Mouse (Mus musculus): ENCODE measurements around the gene Kdm8. TPM values are rescaled to one million over a fixed set of nuclear protein-coding genes. Genes with fewer than 3 reads are reported as not detected.

The Kdm8 gene
- polyA plus RNA-seq, 1 experiment from 2014 or later = 7.7 TPM

GRCm38 (mm10) chr7:125484791-125485190 lies 40.3 kb downstream of the Kdm8 start:
- peaks cover 21% of the 10 kb centered on the region for H3K36me3 ChIP-seq (ENCODE audit: insufficient read depth, low read length)
- TF ChIP-seq CTCF (IDR thresholded peaks at IDR 0.05; ENCODE audit: low read depth) = no peak
- WGBS = 93% methylated on average over 7 of the region's 7 CpGs
- H3K4me2 ChIP-seq (ENCODE audit: low read length) = no peak overlapping the region
- no peak overlapping the region for H3K9ac ChIP-seq (ENCODE audit: low read depth, low read length)
- DNase-seq (ENCODE audit: low spot score) (no peak), ATAC-seq (replicated peaks; ENCODE audit: low FRiP score, low read depth) (no peak)
- no peaks in the 10 kb centered on the region for H3K4me1 ChIP-seq (replicated peaks; ENCODE audit: insufficient read depth, low read length)
- no peaks in the 10 kb centered on the region for H3K9me3 ChIP-seq (replicated peaks; ENCODE audit: low read length)
- H3K27me3 ChIP-seq (ENCODE audit: insufficient read depth, low read length) = no peaks in the 10 kb centered on the region
- H3K4me3 ChIP-seq (replicated peaks; ENCODE audit: low read depth, low read length) = no peak overlapping the region
- H3K27ac ChIP-seq = no peak overlapping the region

DNA sequence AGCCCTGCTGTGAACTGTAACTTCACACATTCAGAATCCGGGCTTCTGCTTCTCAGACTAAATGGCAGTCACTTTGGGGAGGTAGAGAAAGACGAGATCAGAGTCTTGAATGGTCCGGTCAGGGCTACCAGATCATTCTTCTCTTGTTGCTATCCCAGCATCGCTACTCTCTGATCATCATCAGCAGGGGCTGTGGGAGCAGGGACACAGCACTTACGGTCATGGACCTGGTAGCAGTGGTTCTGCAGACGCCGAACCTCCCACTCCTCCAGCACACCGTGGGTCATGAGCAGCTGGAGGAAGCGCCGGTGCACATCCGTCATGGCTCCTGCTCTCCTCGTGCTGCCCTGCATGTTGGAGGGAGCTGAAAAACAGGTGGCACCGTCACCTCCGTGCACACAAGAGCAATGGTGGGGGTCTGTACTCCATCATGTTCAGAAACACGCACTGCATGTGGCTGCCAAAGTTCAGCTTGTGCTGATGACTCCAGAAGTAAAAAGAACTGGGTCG lies 41.7 kb downstream of the Kdm8 start:
- peaks cover 21% of the 10 kb centered on the region for H3K36me3 ChIP-seq (ENCODE audit: insufficient read depth, low read length)
- 72% methylated on average over 16 of the region's 16 CpGs for WGBS
- H3K27me3 ChIP-seq (ENCODE audit: insufficient read depth, low read length) = no peaks in the 10 kb centered on the region
- no peak overlapping the region for H3K4me3 ChIP-seq (replicated peaks; ENCODE audit: low read depth, low read length)
- H3K4me1 ChIP-seq (replicated peaks; ENCODE audit: insufficient read depth, low read length) = peaks cover 4% of the 10 kb centered on the region; the same call in 1 of the 2 replicates
- H3K9me3 ChIP-seq (replicated peaks; ENCODE audit: low read length) = no peaks in the 10 kb centered on the region
- no peak overlapping the region for H3K27ac ChIP-seq
- no peak for TF ChIP-seq CTCF (IDR thresholded peaks at IDR 0.05; ENCODE audit: low read depth)
- no peak overlapping the region for H3K9ac ChIP-seq (ENCODE audit: low read depth, low read length)
- DNase-seq (ENCODE audit: low spot score) = no peak
- no peak overlapping the region for H3K4me2 ChIP-seq (ENCODE audit: low read length)
- no peak for ATAC-seq (replicated peaks; ENCODE audit: low FRiP score, low read depth)

DNA sequence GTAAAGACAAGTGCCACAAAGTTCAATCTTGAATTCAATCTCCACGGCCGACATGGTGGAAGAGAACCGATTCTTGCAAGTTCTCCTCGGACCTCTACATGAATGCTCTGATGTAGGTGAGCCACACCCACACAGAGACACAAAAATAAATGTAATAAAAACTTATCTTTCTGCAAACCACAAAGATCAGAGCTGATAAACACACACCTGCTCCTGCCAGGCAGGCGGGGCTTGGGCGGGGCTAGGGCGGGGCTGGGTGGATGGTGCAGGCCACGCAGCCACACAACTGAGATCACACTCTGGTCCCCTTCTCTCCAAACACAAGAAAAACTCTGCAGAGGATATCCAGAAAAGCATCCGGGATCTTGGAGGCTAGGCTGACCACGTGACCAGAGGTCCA lies 42.6 kb downstream of the Kdm8 start:
- Histone ChIP-seq H3K27me3 (ENCODE audit: insufficient read depth, low read length) (no peaks in the 10 kb centered on the region), H3K4me1 (replicated peaks; ENCODE audit: insufficient read depth, low read length) (peaks cover 6% of the 10 kb centered on the region; the same call in 1 of the 2 replicates), H3K4me3 (replicated peaks; ENCODE audit: low read depth, low read length) (no peak overlapping the region), H3K36me3 (ENCODE audit: insufficient read depth, low read length) (peaks cover 21% of the 10 kb centered on the region), H3K9me3 (replicated peaks; ENCODE audit: low read length) (no peaks in the 10 kb centered on the region), H3K4me2 (ENCODE audit: low read length) (no peak overlapping the region), H3K9ac (ENCODE audit: low read depth, low read length) (no peak overlapping the region), H3K27ac (no peak overlapping the region)
- no peak for TF ChIP-seq CTCF (IDR thresholded peaks at IDR 0.05; ENCODE audit: low read depth)
- ATAC-seq (replicated peaks; ENCODE audit: low FRiP score, low read depth) (no peak), DNase-seq (ENCODE audit: low spot score) (no peak)
- 90% methylated on average over 10 of the region's 10 CpGs for WGBS

DNA sequence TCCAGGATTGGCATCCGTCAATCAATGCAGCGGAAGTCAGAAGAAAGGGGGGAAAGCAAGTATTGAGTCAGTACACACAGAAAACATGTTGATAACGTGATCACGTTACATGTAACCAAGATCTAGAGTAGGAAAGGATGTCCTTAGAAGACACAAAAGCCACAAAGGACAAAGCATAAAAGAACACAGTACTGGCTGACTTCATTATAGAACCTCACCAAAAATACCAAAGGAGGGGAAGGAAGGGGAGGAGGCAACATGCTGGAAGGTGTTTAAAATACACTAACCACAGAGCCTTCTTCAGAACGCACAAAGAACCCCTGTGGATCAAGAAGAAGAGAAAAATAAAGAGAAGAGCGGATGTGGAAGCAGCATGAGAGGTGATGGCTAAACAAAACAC lies 44.2 kb downstream of the Kdm8 start:
- WGBS = 90% methylated on average over 6 of the region's 6 CpGs
- H3K9ac ChIP-seq (ENCODE audit: low read depth, low read length) = no peak overlapping the region
- DNase-seq (ENCODE audit: low spot score) (no peak), ATAC-seq (replicated peaks; ENCODE audit: low FRiP score, low read depth) (no peak)
- no peak overlapping the region for H3K27ac ChIP-seq
- H3K27me3 ChIP-seq (ENCODE audit: insufficient read depth, low read length) = no peaks in the 10 kb centered on the region
- peaks cover 13% of the 10 kb centered on the region for H3K36me3 ChIP-seq (ENCODE audit: insufficient read depth, low read length)
- no peak overlapping the region for H3K4me2 ChIP-seq (ENCODE audit: low read length)
- no peaks in the 10 kb centered on the region for H3K9me3 ChIP-seq (replicated peaks; ENCODE audit: low read length)
- no peak overlapping the region for H3K4me3 ChIP-seq (replicated peaks; ENCODE audit: low read depth, low read length)
- peaks cover 8% of the 10 kb centered on the region; the same call in 1 of the 2 replicates for H3K4me1 ChIP-seq (replicated peaks; ENCODE audit: insufficient read depth, low read length)
- no peak for TF ChIP-seq CTCF (IDR thresholded peaks at IDR 0.05; ENCODE audit: low read depth)

DNA sequence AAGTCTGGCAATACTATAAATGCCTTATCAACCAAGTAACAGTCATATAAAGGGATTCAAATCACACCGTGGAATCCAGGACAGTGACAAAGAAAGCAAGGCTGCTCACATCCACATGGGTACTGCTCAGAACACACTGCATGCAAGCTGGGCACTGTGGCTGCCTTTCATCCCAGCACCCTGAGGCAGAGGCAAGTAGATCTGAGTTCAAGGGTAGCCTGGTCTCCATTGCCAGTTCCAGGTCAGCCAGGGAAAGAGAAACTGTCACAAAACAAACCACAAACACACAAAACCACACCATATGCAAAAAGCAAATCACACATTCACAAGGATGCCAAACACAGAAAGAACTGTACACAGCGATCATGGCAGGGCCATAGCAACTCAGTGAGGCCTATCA lies 45.2 kb downstream of the Kdm8 start:
- H3K4me2 ChIP-seq (ENCODE audit: low read length) = no peak overlapping the region
- H3K9me3 ChIP-seq (replicated peaks; ENCODE audit: low read length) = no peaks in the 10 kb centered on the region
- H3K9ac ChIP-seq (ENCODE audit: low read depth, low read length) = no peak overlapping the region
- H3K27me3 ChIP-seq (ENCODE audit: insufficient read depth, low read length) = no peaks in the 10 kb centered on the region
- no peak for DNase-seq (ENCODE audit: low spot score)
- H3K36me3 ChIP-seq (ENCODE audit: insufficient read depth, low read length) = peaks cover 8% of the 10 kb centered on the region
- peaks cover 8% of the 10 kb centered on the region; the same call in 1 of the 2 replicates for H3K4me1 ChIP-seq (replicated peaks; ENCODE audit: insufficient read depth, low read length)
- WGBS = 100% methylated on average over 2 of the region's 2 CpGs
- H3K27ac ChIP-seq = no peak overlapping the region
- H3K4me3 ChIP-seq (replicated peaks; ENCODE audit: low read depth, low read length) = no peak overlapping the region
- ATAC-seq (replicated peaks; ENCODE audit: low FRiP score, low read depth) = no peak
- TF ChIP-seq CTCF (IDR thresholded peaks at IDR 0.05; ENCODE audit: low read depth) = no peak

GRCm38 (mm10) chr7:125490947-125491735 lies 46.7 kb downstream of the Kdm8 start, which contains the start of gene Nsmce1:
Gene Nsmce1 (minus strand): TSS chr7:125491596.
- Histone ChIP-seq H3K27ac (peak within 1 kb of the TSS; percentile 82), H3K36me3 (ENCODE audit: insufficient read depth, low read length) (no peaks in the 10 kb centered on the region), H3K27me3 (ENCODE audit: insufficient read depth, low read length) (no peaks in the 10 kb centered on the region), H3K9ac (ENCODE audit: low read depth, low read length) (peak within 1 kb of the TSS; percentile 70), H3K4me3 (replicated peaks; ENCODE audit: low read depth, low read length) (peak within 1 kb of the TSS; percentile 62), H3K4me1 (replicated peaks; ENCODE audit: insufficient read depth, low read length) (peaks cover 8% of the 10 kb centered on the region; the same call in 1 of the 2 replicates), H3K9me3 (replicated peaks; ENCODE audit: low read length) (no peaks in the 10 kb centered on the region), H3K4me2 (ENCODE audit: low read length) (peak within 1 kb of the TSS; percentile 77)
- WGBS = under 1% methylated on average over 56 of the region's 56 CpGs
- ATAC-seq (replicated peaks; ENCODE audit: low FRiP score, low read depth) (peak; percentile 96), DNase-seq (ENCODE audit: low spot score) (peak; percentile 98)
- TF ChIP-seq CTCF (IDR thresholded peaks at IDR 0.05; ENCODE audit: low read depth) = peak; percentile 51

Measured in kidney, postnatal 0 days (tissue).